Mouse (Mus musculus) hindbrain, embryonic 11.5 days (tissue): Measurements from ENCODE around the gene Srpk2. TPM values are rescaled to one million over a fixed set of nuclear protein-coding genes. Genes with fewer than 3 reads are reported as not detected.
"Not testable (repeated sequence)": the region's sequence is repeated elsewhere in the genome, so short reads cannot be mapped to it uniquely, and the experiment has no call there.

ENCODE experiments used
- ATAC-seq: fragments of 200-750 bp; cut with Nextera tagmentation; 2 replicates; pipeline ENCODE4 v1.8.0; 2017; ENCODE audit warnings: mild to moderate bottlenecking, moderate TSS enrichment, moderate library complexity; ENCODE audit not compliant: low FRiP score
- DNase-seq: peaks from one replicate; pipeline ENCODE4 v3.0.0-alpha.2; 2015; ENCODE audit warnings: low spot score
- H3K27ac ChIP-seq: fragments of 300-500 bp; sonication (generic); 2 replicates; pipeline ENCODE4 v1.5.1; 2014; ENCODE audit warnings: mild to moderate bottlenecking, low read depth, low read length
- H3K27me3 ChIP-seq: fragments of 300-500 bp; sonication (generic); 2 replicates; pipeline ENCODE4 v1.6.1; 2014; ENCODE audit warnings: mild to moderate bottlenecking, low read length, moderate library complexity, mixed read lengths; ENCODE audit not compliant: control insufficient read depth, insufficient read depth
- H3K36me3 ChIP-seq: fragments of 300-500 bp; sonication (generic); 2 replicates; pipeline ENCODE4 v1.6.1; 2014; ENCODE audit warnings: mild to moderate bottlenecking, low read length, moderate library complexity, mixed read lengths; ENCODE audit not compliant: control insufficient read depth, insufficient read depth
- H3K4me1 ChIP-seq: fragments of 300-500 bp; sonication (generic); replicated peaks from 2 replicates; pipeline ENCODE4 v1.6.1; 2014; ENCODE audit warnings: low read length, mixed read lengths; ENCODE audit not compliant: control insufficient read depth, insufficient read depth
- H3K4me2 ChIP-seq: fragments of 300-500 bp; sonication (generic); replicated peaks from 2 replicates; pipeline ENCODE4 v1.6.1; 2014; ENCODE audit warnings: mild to moderate bottlenecking, low read depth, low read length
- H3K4me3 ChIP-seq: fragments of 300-500 bp; sonication (generic); 2 replicates; pipeline ENCODE4 v1.5.1; 2014; ENCODE audit warnings: low read depth, low read length
- H3K9ac ChIP-seq: fragments of 300-500 bp; sonication (generic); 2 replicates; pipeline ENCODE4 v1.6.1; 2014; ENCODE audit warnings: low read depth, low read length
- H3K9me3 ChIP-seq: fragments of 300-500 bp; sonication (generic); 2 replicates; pipeline ENCODE4 v1.6.1; 2016; ENCODE audit warnings: low read length; ENCODE audit not compliant: control insufficient read depth
- WGBS: fragments of 180-500 bp; shearing (Covaris S2); extraction: QIAGEN DNeasy Blood & Tissue Kit; methylation state at CpG from one replicate; pipeline ENCODE4 v1.1.7; 2014; 5-methylcytosine and 5-hydroxymethylcytosine counted together
- polyA plus RNA-seq: library from polyadenylated mRNA; unstranded; fragments of >200 nt; fragmentation: Nextera tagmentation; extraction: Ambion mirVana; gene quantifications from 2 replicates; pipeline ENCODE4 v1.2.1, GENCODE M21; 2014

The Srpk2 gene
- polyA plus RNA-seq, 1 experiment from 2014 or later = 69.0 TPM

GRCm38 (mm10) chr5:23656590-23656989, 27.8 kb downstream of the Srpk2 start:
- no peak for DNase-seq
- Histone ChIP-seq H3K4me2 (no peak overlapping the region), H3K27me3 (no peaks in the 10 kb centered on the region), H3K4me3 (no peak overlapping the region), H3K4me1 (no peaks in the 10 kb centered on the region), H3K27ac (no peak overlapping the region), H3K9me3 (no peaks in the 10 kb centered on the region), H3K9ac (no peak overlapping the region), H3K36me3 (no peaks in the 10 kb centered on the region)
- 94% methylated on average over 4 of the region's 4 CpGs for WGBS
- ATAC-seq = no peak

GRCm38 (mm10) chr5:23655030-23655429, 29.4 kb downstream of the Srpk2 start:
- Histone ChIP-seq H3K27me3 (no peaks in the 10 kb centered on the region), H3K36me3 (no peaks in the 10 kb centered on the region), H3K4me3 (no peak overlapping the region), H3K4me1 (no peaks in the 10 kb centered on the region), H3K9ac (no peak overlapping the region), H3K4me2 (no peak overlapping the region), H3K27ac (no peak overlapping the region), H3K9me3 (no peaks in the 10 kb centered on the region)
- DNase-seq (no peak), ATAC-seq (no peak)
- 91% methylated on average over 1 of the region's 1 CpGs for WGBS

GRCm38 (mm10) chr5:23652326-23652725, 32.1 kb downstream of the Srpk2 start:
- WGBS = 84% methylated on average over 7 of the region's 7 CpGs
- no peaks in the 10 kb centered on the region for H3K9me3 ChIP-seq
- no peaks in the 10 kb centered on the region for H3K36me3 ChIP-seq
- no peaks in the 10 kb centered on the region for H3K27me3 ChIP-seq
- no peak overlapping the region for H3K4me2 ChIP-seq
- no peak overlapping the region for H3K27ac ChIP-seq
- H3K4me1 ChIP-seq = no peaks in the 10 kb centered on the region
- ATAC-seq = no peak
- no peak overlapping the region for H3K4me3 ChIP-seq
- DNase-seq = no peak
- H3K9ac ChIP-seq = no peak overlapping the region

- H3K9ac ChIP-seq = no peak overlapping the region
- no peaks in the 10 kb centered on the region for H3K27me3 ChIP-seq
- no peak for ATAC-seq
- H3K27ac ChIP-seq = no peak overlapping the region
- no peak overlapping the region for H3K4me3 ChIP-seq
- no peaks in the 10 kb centered on the region for H3K9me3 ChIP-seq
- no peak overlapping the region for H3K4me2 ChIP-seq
- H3K4me1 ChIP-seq = no peaks in the 10 kb centered on the region
- no peak for DNase-seq
- WGBS = 94% methylated on average over 3 of the region's 3 CpGs
- H3K36me3 ChIP-seq = no peaks in the 10 kb centered on the region
These were observed 32.6 kb downstream of the Srpk2 start for GRCm38 (mm10) chr5:23651786-23652185.

- Histone ChIP-seq H3K4me3 (no peak overlapping the region), H3K4me1 (no peaks in the 10 kb centered on the region), H3K36me3 (no peaks in the 10 kb centered on the region), H3K9me3 (no peaks in the 10 kb centered on the region), H3K27me3 (no peaks in the 10 kb centered on the region), H3K9ac (no peak overlapping the region), H3K4me2 (no peak overlapping the region), H3K27ac (no peak overlapping the region)
- DNase-seq = no peak
- WGBS = 69% methylated on average over 3 of the region's 3 CpGs
- no peak for ATAC-seq
These were observed 33.9 kb downstream of the Srpk2 start for GRCm38 (mm10) chr5:23650504-23650903.

- Histone ChIP-seq H3K4me2 (no peak overlapping the region), H3K9me3 (no peaks in the 10 kb centered on the region), H3K4me3 (no peak overlapping the region), H3K27me3 (no peaks in the 10 kb centered on the region), H3K27ac (no peak overlapping the region), H3K4me1 (no peaks in the 10 kb centered on the region), H3K36me3 (no peaks in the 10 kb centered on the region), H3K9ac (no peak overlapping the region)
- no peak for ATAC-seq
- 95% methylated on average over 2 of the region's 2 CpGs for WGBS
- DNase-seq = no peak
These were observed 35.2 kb downstream of the Srpk2 start for GRCm38 (mm10) chr5:23649246-23649645.

GRCm38 (mm10) chr5:23645671-23646070, 38.7 kb downstream of the Srpk2 start:
- Histone ChIP-seq H3K9me3 (no peaks in the 10 kb centered on the region), H3K4me2 (no peak overlapping the region), H3K4me1 (no peaks in the 10 kb centered on the region), H3K27me3 (no peaks in the 10 kb centered on the region), H3K9ac (no peak overlapping the region), H3K4me3 (no peak overlapping the region), H3K36me3 (no peaks in the 10 kb centered on the region), H3K27ac (no peak overlapping the region)
- no peak for DNase-seq
- 86% methylated on average over 3 of the region's 3 CpGs for WGBS
- ATAC-seq = no peak

GRCm38 (mm10) chr5:23639193-23639592, 45.2 kb downstream of the Srpk2 start:
- not testable (repeated sequence) for H3K4me2 ChIP-seq, H3K36me3 ChIP-seq, H3K27ac ChIP-seq, H3K27me3 ChIP-seq, H3K4me1 ChIP-seq, ATAC-seq, H3K9ac ChIP-seq, DNase-seq, H3K9me3 ChIP-seq, H3K4me3 ChIP-seq

- DNase-seq = no peak
- no peaks in the 10 kb centered on the region for H3K27me3 ChIP-seq
These were observed 46.4 kb downstream of the Srpk2 start for GRCm38 (mm10) chr5:23638023-23638422.

More at GRCm38 (mm10) chr5:23638023-23638422, 46.4 kb downstream of the Srpk2 start:
- ATAC-seq = no peak
- H3K27ac ChIP-seq = no peak overlapping the region
- H3K4me2 ChIP-seq = no peak overlapping the region
- no peaks in the 10 kb centered on the region for H3K9me3 ChIP-seq
- no peaks in the 10 kb centered on the region for H3K36me3 ChIP-seq
- H3K9ac ChIP-seq = no peak overlapping the region
- H3K4me3 ChIP-seq = no peak overlapping the region
- no peaks in the 10 kb centered on the region for H3K4me1 ChIP-seq
- WGBS = 84% methylated on average over 4 of the region's 4 CpGs
